Mouse (Mus musculus) bone marrow, adult 2 months (tissue): ENCODE measurements around the gene Upk3bl.

Experiments
- CTCF ChIP-seq: fragments of 200-500 bp; IDR thresholded peaks from 2 replicates; pipeline ENCODE4 v1.5.1; 2011; ENCODE audit warnings: low read length, control low read depth; ENCODE audit not compliant: control insufficient read depth, insufficient read depth
- POLR2A ChIP-seq: fragments of 200-500 bp; IDR thresholded peaks from 2 replicates; pipeline ENCODE4 v1.6.1; 2011; ENCODE audit warnings: low read depth, mild to moderate bottlenecking, control low read depth, low read length, borderline replicate concordance; ENCODE audit not compliant: control insufficient read depth

- no peak for TF ChIP-seq CTCF
- no peak for TF ChIP-seq POLR2A
Measured at GRCm38 (mm10) chr5:136076284-136076683, 22.0 kb downstream of the Upk3bl start.
